Mouse (Mus musculus): ENCODE data around the gene Ifne. TPM values are rescaled to one million over a fixed set of nuclear protein-coding genes. Genes with fewer than 3 reads are reported as not detected.

The Ifne gene
- polyA plus RNA-seq, 1 experiment = 0.42 TPM

DNA sequence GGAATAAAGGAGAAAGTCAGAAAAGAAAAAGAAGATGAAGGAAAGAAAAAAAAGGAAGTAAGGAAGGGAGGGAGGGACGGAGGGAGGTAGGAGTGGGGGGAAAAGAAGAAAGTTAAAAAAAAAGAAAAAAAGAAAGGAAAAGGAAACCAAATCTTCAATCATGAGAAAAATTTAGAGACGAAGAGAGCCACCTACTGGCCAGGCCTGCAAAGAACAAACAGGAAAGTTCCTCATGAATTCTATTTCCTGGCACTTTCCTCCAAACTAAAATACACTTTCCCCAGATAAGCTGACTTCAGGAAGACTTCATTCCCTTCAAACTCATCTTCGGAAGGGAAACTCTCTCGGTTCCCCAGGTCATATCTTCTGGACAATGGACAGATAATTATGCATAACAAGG is 49.5 kb downstream of the Ifne start:
- 22% methylated on average over 4 of the region's 4 CpGs for whole genome bisulfite sequencing
- Histone ChIP-seq H3K4me1 (ENCODE audit: control insufficient read depth, insufficient read depth, insufficient read length, low read length) (no peaks in the 10 kb centered on the region), H3K27me3 (ENCODE audit: control insufficient read depth, insufficient read depth, low read length) (no peaks in the 10 kb centered on the region), H3K27ac (ENCODE audit: insufficient read depth, low read depth, low read length) (no peak overlapping the region), H3K36me3 (ENCODE audit: control insufficient read depth, insufficient read depth, low read length) (no peaks in the 10 kb centered on the region), H3K4me3 (ENCODE audit: low read depth, low read length) (no peak overlapping the region)
- TF ChIP-seq CTCF (IDR thresholded peaks at IDR 0.05; ENCODE audit: extremely low read depth, insufficient read length, insufficient replicate concordance, low read depth, low read length) (no peak), POLR2A (IDR thresholded peaks at IDR 0.05; ENCODE audit: low read depth, low read length) (no peak)

Other genes starting within 250 kb of the Ifne start
- gene C87499, start 245.8 kb downstream of the Ifne start, polyA plus RNA-seq (2012; rRNA removed) = not detected in 2 replicates
- gene Ifna13, start 235.7 kb downstream of the Ifne start, polyA plus RNA-seq (2012; rRNA removed) = not detected in 2 replicates
- gene Ifna16, start 203.3 kb downstream of the Ifne start, polyA plus RNA-seq (2012; rRNA removed) = not detected in 2 replicates
- gene Ifna2, start 196.3 kb downstream of the Ifne start, polyA plus RNA-seq (2012; rRNA removed) = not detected in 2 replicates
- gene Ifnab, start 188.8 kb downstream of the Ifne start, polyA plus RNA-seq (2012; rRNA removed) = not detected in 2 replicates
- gene Gm26566, start 158.4 kb downstream of the Ifne start, polyA plus RNA-seq (2012; rRNA removed) = 0.68 TPM in 1 of 2 replicates, not detected in the other
- gene Klhl9, start 157.7 kb downstream of the Ifne start, polyA plus RNA-seq (2012; rRNA removed) = 6.5 and 11.3 TPM in 2 replicates
- gene Gm13271, start 125.3 kb downstream of the Ifne start, polyA plus RNA-seq (2012; rRNA removed) = not detected in 2 replicates
- gene Gm13283, start 120.1 kb downstream of the Ifne start, polyA plus RNA-seq (2012; rRNA removed) = 0.08 TPM in 2 replicates
- gene Gm13290, start 106.4 kb downstream of the Ifne start, polyA plus RNA-seq (2012; rRNA removed) = not detected in 2 replicates
- not detected in 2 replicates for gene Gm13289, start 103.3 kb downstream of the Ifne start, polyA plus RNA-seq (2012; rRNA removed)
- not detected in 2 replicates for gene Gm13272, start 100.4 kb downstream of the Ifne start, polyA plus RNA-seq (2012; rRNA removed)
- gene Ifnz, start 98.1 kb downstream of the Ifne start, polyA plus RNA-seq (2012; rRNA removed) = not detected in 2 replicates
- not detected in 2 replicates for gene Gm13276, start 94.5 kb downstream of the Ifne start, polyA plus RNA-seq (2012; rRNA removed)
- gene Gm13277, start 91.6 kb downstream of the Ifne start, polyA plus RNA-seq (2012; rRNA removed) = not detected in 2 replicates
- not detected in 2 replicates for gene Gm13278, start 88.7 kb downstream of the Ifne start, polyA plus RNA-seq (2012; rRNA removed)
- not detected in 2 replicates for gene Gm13275, start 85.7 kb downstream of the Ifne start, polyA plus RNA-seq (2012; rRNA removed)
- not detected in 2 replicates for gene Gm13279, start 82.8 kb downstream of the Ifne start, polyA plus RNA-seq (2012; rRNA removed)
- gene Gm13285, start 80.5 kb downstream of the Ifne start, polyA plus RNA-seq (2012; rRNA removed) = not detected in 2 replicates
- gene Gm13287, start 76.9 kb downstream of the Ifne start, polyA plus RNA-seq (2012; rRNA removed) = not detected in 2 replicates
- not detected in 2 replicates for gene Gm13288, start 74.7 kb downstream of the Ifne start, polyA plus RNA-seq (2012; rRNA removed)
- not detected in 2 replicates for gene Ifna7, start 64.0 kb downstream of the Ifne start, polyA plus RNA-seq (2012; rRNA removed)
- gene Ifna11, start 60.2 kb downstream of the Ifne start, polyA plus RNA-seq (2012; rRNA removed) = not detected in 2 replicates
- not detected in 2 replicates for gene Ifna6, start 52.8 kb downstream of the Ifne start, polyA plus RNA-seq (2012; rRNA removed)
- gene Ifna5, start 44.7 kb downstream of the Ifne start, polyA plus RNA-seq (2012; rRNA removed) = not detected in 2 replicates
- not detected in 2 replicates for gene Ifna4, start 38.3 kb downstream of the Ifne start, polyA plus RNA-seq (2012; rRNA removed)
- gene Ifna1, start 30.1 kb downstream of the Ifne start, polyA plus RNA-seq (2012; rRNA removed) = not detected in 2 replicates